Mouse (Mus musculus): ENCODE data around the gene Sugt1. TPM values are rescaled to one million over a fixed set of nuclear protein-coding genes. Genes with fewer than 3 reads are reported as not detected.

Gene Sugt1
- 122 and 131 TPM in 2 replicates for polyA plus RNA-seq (2015; fragmentation: Nextera tagmentation; extraction: Ambion mirVana)

DNA sequence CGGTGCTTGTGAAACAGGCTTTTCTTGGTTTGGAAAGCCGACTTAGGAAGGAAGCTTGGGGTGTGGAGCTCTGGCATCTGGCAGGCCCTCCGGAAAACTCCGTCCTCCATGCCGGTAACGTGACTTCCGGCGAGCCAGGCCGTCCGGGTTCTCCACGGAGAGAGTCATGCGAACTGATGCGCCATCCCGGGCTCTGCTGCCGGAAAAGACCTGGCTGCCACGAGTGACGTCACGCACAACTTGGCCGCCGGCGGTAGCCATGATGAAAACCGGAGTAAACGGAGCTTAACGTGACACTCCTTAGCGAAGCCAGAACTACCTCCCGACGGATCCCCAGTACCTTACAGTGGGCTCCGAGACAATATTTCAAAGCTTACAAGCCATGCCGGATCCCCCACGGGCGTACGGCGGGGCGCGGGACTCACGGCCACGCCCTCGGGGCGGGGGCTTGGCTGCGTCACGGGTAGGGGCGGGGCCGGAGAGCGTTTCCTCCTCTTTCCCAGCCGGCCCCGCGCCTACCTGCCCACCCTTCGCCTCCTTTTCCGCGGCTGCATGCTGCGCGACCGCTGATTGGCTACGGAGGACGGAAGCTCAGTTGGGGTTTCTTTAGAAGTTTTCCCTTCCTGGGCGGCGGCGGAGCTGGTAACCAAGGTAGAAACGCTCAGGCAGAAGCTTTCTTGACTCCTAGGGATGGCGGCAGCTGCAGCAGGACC lies at the start of gene Sugt1:
Gene Sugt1 (plus strand): TSS at position 553 of the 713 bp plus-strand sequence.
- Histone ChIP-seq H3K4me2 (peak within 1 kb of the TSS; percentile 76), H3K27ac (peak within 1 kb of the TSS; percentile 97), H3K9ac (peak within 1 kb of the TSS; percentile 71), H3K4me1 (peaks cover 15% of the 10 kb centered on the region), H3K9me3 (replicated peaks) (no peaks in the 10 kb centered on the region), H3K27me3 (no peaks in the 10 kb centered on the region), H3K36me3 (0 out of 2 replicates have a peak, but pooled peaks cover 12% of the 10 kb centered on the region), H3K4me3 (replicated peaks) (peak within 1 kb of the TSS; percentile 81)
- WGBS: 0% methylated on average over 60 of the region's 60 CpGs
- peak; percentile 99 for ATAC-seq (replicated peaks; ENCODE audit: low FRiP score)

DNA sequence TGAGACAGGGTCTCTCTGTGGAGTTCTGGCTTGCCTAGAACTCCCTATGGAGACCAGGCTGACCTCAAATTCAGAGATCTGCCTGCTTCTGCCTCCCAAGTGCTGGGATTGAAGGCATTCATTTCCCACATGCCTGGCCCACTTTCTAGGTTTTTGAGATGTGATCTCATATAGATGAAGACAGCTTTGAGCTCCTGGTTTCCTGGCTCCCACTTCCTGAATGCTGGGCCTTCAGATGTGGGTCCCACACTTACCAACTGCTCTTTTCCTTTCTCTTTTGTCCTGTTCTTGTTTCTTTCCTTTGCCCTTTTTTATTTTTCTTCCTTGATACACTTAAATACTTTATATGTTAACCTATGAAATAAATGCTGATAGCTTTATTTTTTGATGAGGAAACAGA lies 49.6 kb upstream of the Sugt1 start:
- Histone ChIP-seq H3K9ac (no peak overlapping the region), H3K36me3 (no peaks in the 10 kb centered on the region), H3K4me3 (replicated peaks) (no peak overlapping the region), H3K9me3 (replicated peaks) (no peaks in the 10 kb centered on the region), H3K27me3 (no peaks in the 10 kb centered on the region), H3K4me2 (no peak overlapping the region), H3K4me1 (0 out of 2 replicates have a peak, but pooled peaks cover 3% of the 10 kb centered on the region), H3K27ac (no peak overlapping the region)
- no peak for ATAC-seq (replicated peaks; ENCODE audit: low FRiP score)

DNA sequence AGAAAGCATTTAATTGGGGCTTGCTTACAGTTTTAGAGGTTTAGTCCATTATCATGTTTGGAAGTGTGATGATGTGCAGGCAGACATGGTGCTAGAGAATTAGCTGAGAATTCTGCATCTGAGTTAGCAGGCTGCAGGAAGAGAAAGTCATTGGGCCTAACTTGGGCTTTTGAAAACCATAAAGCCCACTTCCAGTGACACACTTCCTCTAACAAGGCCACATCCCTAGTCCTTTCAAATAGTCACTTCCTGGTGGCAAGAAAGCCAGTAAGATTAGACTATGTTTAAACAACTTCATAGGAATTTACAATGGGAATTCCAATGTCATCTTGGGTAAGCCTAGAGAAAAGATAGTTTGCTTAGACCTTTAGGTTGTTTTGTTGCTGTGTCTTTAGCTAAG lies 45.9 kb upstream of the Sugt1 start:
- no peak overlapping the region for H3K27ac ChIP-seq
- H3K4me1 ChIP-seq: no peaks in the 10 kb centered on the region
- H3K9me3 ChIP-seq (replicated peaks): no peaks in the 10 kb centered on the region
- H3K36me3 ChIP-seq: no peaks in the 10 kb centered on the region
- H3K4me2 ChIP-seq: no peak overlapping the region
- H3K27me3 ChIP-seq: no peaks in the 10 kb centered on the region
- ATAC-seq (replicated peaks; ENCODE audit: low FRiP score): no peak
- H3K4me3 ChIP-seq (replicated peaks): no peak overlapping the region
- no peak overlapping the region for H3K9ac ChIP-seq

DNA sequence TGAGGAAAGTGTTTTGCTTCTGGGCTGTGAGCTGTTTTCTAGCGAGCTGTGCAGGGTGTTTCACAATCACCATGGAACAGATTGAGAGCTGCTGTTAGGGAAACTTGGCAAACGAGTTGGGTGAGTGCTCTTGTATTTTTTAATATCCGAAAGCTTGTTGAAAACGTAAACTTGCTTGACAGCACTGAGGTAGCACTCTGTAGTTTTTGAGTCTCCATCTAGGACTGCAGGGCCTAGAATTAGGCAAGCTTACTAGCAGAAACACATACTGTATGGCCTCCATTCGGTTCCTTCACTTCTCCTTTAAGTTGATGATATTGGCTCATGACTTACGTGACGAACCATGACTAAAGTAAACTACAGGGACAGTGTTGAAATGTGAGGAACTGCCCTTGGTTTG lies 38.1 kb upstream of the Sugt1 start:
- Histone ChIP-seq H3K9me3 (replicated peaks) (peaks cover 5% of the 10 kb centered on the region; the same call in 1 of the 2 replicates), H3K4me3 (replicated peaks) (no peak overlapping the region), H3K36me3 (0 out of 2 replicates have a peak, but pooled peaks cover 3% of the 10 kb centered on the region), H3K27me3 (no peaks in the 10 kb centered on the region), H3K27ac (no peak overlapping the region), H3K9ac (no peak overlapping the region), H3K4me2 (no peak overlapping the region), H3K4me1 (no peaks in the 10 kb centered on the region)
- 66% methylated on average over 7 of the region's 7 CpGs for WGBS
- no peak for ATAC-seq (replicated peaks; ENCODE audit: low FRiP score)

DNA sequence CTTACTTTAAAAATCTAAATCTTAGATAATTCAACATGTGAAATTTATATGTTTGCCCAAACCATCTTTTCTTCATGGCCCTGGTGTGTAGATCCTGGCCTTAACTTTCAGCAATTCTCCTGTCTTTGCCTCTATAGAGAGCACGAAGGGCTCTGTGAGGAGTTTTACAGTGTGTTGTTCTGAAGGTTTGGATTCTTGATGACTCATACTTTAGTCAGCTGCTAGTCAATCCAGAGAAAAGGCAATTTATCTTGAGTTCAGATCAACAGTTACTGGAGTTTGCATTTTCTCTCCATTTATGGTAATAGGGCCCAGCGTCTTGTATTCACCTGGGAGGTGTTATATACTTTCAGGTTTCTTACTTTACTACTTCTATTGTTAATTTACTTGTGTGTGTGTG lies 35.6 kb upstream of the Sugt1 start:
- Histone ChIP-seq H3K9ac (no peak overlapping the region), H3K4me3 (replicated peaks) (no peak overlapping the region), H3K4me1 (no peaks in the 10 kb centered on the region), H3K9me3 (replicated peaks) (peaks cover 5% of the 10 kb centered on the region; the same call in 1 of the 2 replicates), H3K27me3 (no peaks in the 10 kb centered on the region), H3K36me3 (0 out of 2 replicates have a peak, but pooled peaks cover 3% of the 10 kb centered on the region), H3K4me2 (no peak overlapping the region), H3K27ac (no peak overlapping the region)
- ATAC-seq (replicated peaks; ENCODE audit: low FRiP score): no peak
- 83% methylated on average over 2 of the region's 2 CpGs for WGBS

DNA sequence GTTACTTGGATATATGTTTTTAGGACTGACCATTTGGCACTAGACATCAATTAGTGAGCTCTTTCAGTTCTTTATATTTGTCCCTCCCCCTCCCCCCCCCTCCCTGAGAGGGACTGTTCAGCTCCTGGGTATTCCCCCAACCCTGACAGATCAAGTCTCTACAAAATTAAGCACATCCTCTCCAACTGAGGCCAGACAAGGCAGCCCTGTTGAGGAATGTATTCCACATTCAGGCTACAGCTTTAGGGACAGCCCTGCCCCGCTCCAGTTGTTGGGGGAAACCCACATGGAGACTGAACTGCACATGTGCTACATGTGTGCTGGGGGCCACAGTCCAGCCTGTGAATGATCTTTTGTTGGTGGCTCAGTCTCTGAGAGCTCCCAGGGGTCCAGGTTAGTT lies 34.6 kb upstream of the Sugt1 start:
- no peak overlapping the region for H3K4me2 ChIP-seq
- no peaks in the 10 kb centered on the region for H3K27me3 ChIP-seq
- H3K36me3 ChIP-seq: 0 out of 2 replicates have a peak, but pooled peaks cover 3% of the 10 kb centered on the region
- H3K27ac ChIP-seq: no peak overlapping the region
- no peak overlapping the region for H3K9ac ChIP-seq
- H3K9me3 ChIP-seq (replicated peaks): peaks cover 5% of the 10 kb centered on the region; the same call in 1 of the 2 replicates
- WGBS: 96% methylated on average over 1 of the region's 1 CpGs
- H3K4me1 ChIP-seq: no peaks in the 10 kb centered on the region
- no peak for ATAC-seq (replicated peaks; ENCODE audit: low FRiP score)
- no peak overlapping the region for H3K4me3 ChIP-seq (replicated peaks)

DNA sequence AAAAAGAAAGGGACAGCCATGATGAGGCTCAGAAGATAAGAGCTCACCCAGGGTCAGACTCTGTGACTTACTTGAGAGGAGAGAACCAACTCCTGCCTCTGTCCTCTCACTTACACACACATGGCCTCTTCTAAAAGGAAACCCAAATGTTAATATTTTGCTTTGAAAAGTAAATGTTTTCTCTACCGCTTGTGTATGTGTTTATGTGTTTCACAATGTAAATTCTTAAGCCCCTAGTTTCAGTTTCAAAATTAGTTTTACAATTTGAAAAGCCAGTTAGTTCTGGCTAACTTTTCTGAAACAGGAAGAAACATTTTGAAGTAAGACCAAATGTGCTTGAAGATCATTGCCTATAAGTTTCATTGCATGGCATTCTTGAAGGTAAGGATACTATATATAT lies 29.7 kb upstream of the Sugt1 start:
- Histone ChIP-seq H3K9me3 (replicated peaks) (peaks cover 5% of the 10 kb centered on the region; the same call in 1 of the 2 replicates), H3K4me3 (replicated peaks) (no peak overlapping the region), H3K9ac (no peak overlapping the region), H3K4me2 (no peak overlapping the region), H3K27me3 (no peaks in the 10 kb centered on the region), H3K4me1 (no peaks in the 10 kb centered on the region), H3K27ac (no peak overlapping the region), H3K36me3 (peaks cover 18% of the 10 kb centered on the region)
- ATAC-seq (replicated peaks; ENCODE audit: low FRiP score): no peak
- WGBS: 78% methylated on average over 1 of the region's 1 CpGs

DNA sequence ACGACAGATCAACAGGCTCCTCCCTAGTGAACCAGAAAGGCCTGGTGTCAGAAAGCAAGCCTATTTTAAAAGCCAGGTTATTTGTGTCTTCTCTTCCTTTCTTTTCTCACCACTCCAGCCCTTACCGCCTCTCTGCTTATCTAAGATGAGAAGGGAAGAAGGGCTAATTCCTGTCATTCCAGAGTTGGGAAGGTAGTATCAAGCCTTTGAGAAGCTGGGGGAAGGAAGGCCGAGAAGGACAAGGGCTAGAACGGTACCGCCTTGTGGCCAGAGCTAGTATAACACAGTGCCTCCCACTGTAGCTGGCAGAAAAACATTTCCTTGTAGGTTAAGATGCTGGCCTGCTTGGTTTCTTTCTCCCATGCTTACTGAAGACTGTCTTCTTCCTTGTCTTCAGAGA lies 24.7 kb upstream of the Sugt1 start:
- H3K36me3 ChIP-seq: peaks cover 32% of the 10 kb centered on the region
- 18% methylated on average over 5 of the region's 5 CpGs for WGBS
- H3K27ac ChIP-seq: peak overlapping the region; percentile 14; the same call in 1 of the 2 replicates
- no peaks in the 10 kb centered on the region for H3K27me3 ChIP-seq
- H3K4me3 ChIP-seq (replicated peaks): no peak overlapping the region
- H3K9me3 ChIP-seq (replicated peaks): no peaks in the 10 kb centered on the region
- no peaks in the 10 kb centered on the region for H3K4me1 ChIP-seq
- H3K9ac ChIP-seq: no peak overlapping the region
- ATAC-seq (replicated peaks; ENCODE audit: low FRiP score): 0 out of 2 replicates have a peak, but pooled peaks have one; percentile 12
- no peak overlapping the region for H3K4me2 ChIP-seq

DNA sequence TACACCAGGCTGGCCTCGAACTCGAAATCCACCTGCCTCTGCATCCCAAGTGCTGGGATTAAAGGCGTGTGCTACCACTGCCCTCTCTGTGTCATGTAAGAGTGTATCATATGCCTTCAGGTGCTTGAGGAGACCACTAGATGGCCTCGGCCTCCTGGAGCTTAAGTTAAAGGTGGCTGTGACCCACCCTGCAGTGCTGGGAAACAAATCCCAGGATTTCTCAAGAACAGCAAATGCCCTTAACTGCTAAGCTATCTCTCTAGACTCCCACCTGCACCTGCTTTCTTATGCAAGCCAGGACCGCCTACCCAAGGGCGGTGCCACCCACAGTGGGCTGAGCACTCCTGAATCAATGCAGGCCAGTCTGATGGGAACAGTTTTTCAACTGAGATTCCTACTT lies 22.7 kb upstream of the Sugt1 start:
- Histone ChIP-seq H3K4me3 (replicated peaks) (no peak overlapping the region), H3K36me3 (peaks cover 48% of the 10 kb centered on the region), H3K9ac (no peak overlapping the region), H3K4me2 (no peak overlapping the region), H3K27me3 (no peaks in the 10 kb centered on the region), H3K9me3 (replicated peaks) (no peaks in the 10 kb centered on the region), H3K27ac (no peak overlapping the region), H3K4me1 (no peaks in the 10 kb centered on the region)
- WGBS: 70% methylated on average over 6 of the region's 6 CpGs
- ATAC-seq (replicated peaks; ENCODE audit: low FRiP score): no peak

DNA sequence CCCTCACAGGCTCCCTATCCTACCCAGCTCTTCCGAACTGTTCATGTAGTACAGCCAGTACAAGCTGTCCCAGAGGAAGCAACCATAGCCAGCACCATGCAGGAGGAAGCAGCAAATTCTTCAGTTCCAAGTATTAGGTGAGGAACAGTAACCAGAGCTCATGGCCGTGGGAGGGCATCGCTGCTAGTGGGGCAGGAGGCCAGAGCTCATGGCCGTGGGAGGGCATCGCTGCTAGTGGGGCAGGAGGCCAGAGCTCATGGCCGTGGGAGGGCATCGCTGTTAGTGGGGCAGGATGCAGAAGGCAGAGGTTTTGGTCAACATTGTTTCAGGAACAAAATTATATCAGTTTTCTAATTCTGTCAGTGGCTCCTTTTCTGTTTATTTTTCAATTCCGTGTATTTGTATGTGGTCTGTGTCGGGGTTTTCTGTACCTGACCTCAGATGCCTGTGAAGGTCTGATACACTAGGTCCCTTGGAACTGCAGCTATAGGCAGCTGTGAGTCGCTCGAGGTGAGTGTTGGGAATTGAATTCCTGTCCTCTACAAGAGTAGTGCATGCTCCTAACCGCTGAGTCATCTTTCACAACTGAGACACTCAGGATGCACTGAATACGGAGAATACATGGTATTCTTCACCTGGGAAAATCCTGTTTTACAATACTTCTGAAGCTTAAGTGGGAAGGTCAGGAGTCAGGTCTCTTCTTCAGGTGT lies 13.9 kb upstream of the Sugt1 start:
- no peaks in the 10 kb centered on the region for H3K27me3 ChIP-seq
- no peaks in the 10 kb centered on the region for H3K4me1 ChIP-seq
- H3K9me3 ChIP-seq (replicated peaks): no peaks in the 10 kb centered on the region
- no peak for ATAC-seq (replicated peaks; ENCODE audit: low FRiP score)
- H3K27ac ChIP-seq: no peak overlapping the region
- 82% methylated on average over 13 of the region's 13 CpGs for WGBS
- no peak overlapping the region for H3K4me2 ChIP-seq
- no peak overlapping the region for H3K4me3 ChIP-seq (replicated peaks)
- H3K36me3 ChIP-seq: peaks cover 44% of the 10 kb centered on the region
- no peak overlapping the region for H3K9ac ChIP-seq

DNA sequence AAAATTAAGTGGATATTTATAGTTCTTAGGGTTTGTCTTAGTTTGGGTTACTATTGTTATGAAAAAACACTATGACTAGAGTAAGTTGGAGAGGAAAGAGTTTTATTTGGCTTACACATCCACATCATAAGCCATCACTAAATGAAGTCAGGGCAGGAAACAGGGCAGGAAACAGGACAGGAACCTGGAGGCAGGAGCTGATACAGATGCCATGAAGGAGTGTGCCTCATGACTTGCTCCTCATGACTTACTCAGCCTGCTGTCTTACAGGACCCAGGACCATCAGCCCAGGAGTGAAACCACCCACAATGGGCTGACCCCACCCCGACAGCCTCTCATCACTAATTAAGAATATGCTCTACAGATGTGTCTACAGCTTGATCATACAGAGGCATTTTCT lies 13.1 kb upstream of the Sugt1 start:
- H3K4me2 ChIP-seq: no peak overlapping the region
- 83% methylated on average over 1 of the region's 1 CpGs for WGBS
- no peak for ATAC-seq (replicated peaks; ENCODE audit: low FRiP score)

DNA sequence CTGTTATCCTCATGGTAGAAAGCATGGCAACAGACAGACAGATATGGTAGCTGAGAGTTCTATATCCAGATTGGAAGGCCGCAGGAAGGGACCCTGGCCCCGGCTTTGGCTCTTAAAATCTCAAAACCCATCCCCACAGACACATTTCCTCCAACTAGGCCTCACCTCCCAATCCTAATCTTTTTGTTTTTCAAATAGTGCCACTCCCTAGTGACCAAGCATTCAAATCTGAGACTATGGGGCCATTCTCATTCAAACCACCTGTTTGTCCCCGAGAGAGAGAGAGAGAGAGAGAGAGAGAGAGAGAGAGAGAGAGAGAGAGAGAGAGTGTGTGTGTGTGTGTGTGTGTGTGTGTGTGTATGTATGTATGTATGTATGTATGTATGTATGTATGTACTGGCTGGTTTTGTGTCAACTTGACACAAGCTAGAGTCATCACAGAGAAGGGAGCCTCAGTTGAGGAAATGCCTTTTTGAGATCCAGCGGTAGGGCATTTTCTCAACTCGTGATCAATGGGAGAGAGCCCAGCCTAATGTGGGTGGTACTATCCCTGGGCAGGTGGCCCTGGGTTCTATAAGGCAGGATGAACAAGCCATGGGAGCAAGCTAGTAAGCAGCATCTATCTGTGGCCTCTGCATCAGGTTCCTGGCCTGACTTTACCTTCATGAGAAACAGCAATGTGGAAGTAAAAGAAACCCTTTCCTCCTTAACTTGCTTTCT lies 3.8 kb upstream of the Sugt1 start:
- Histone ChIP-seq H3K27ac (no peak overlapping the region), H3K9ac (no peak overlapping the region), H3K27me3 (no peaks in the 10 kb centered on the region), H3K4me3 (replicated peaks) (no peak overlapping the region), H3K36me3 (peaks cover 28% of the 10 kb centered on the region), H3K4me1 (peaks cover 5% of the 10 kb centered on the region), H3K4me2 (no peak overlapping the region), H3K9me3 (replicated peaks) (no peaks in the 10 kb centered on the region)
- no peak for ATAC-seq (replicated peaks; ENCODE audit: low FRiP score)
- WGBS: 85% methylated on average over 5 of the region's 5 CpGs

More for the DNA sequence above, 13.1 kb upstream of the Sugt1 start:
- Histone ChIP-seq H3K36me3 (peaks cover 45% of the 10 kb centered on the region), H3K27me3 (no peaks in the 10 kb centered on the region), H3K9me3 (replicated peaks) (no peaks in the 10 kb centered on the region), H3K9ac (no peak overlapping the region), H3K27ac (no peak overlapping the region), H3K4me3 (replicated peaks) (no peak overlapping the region), H3K4me1 (no peaks in the 10 kb centered on the region)
